Mouse (Mus musculus): ENCODE data around the gene Acap2.

DNA sequence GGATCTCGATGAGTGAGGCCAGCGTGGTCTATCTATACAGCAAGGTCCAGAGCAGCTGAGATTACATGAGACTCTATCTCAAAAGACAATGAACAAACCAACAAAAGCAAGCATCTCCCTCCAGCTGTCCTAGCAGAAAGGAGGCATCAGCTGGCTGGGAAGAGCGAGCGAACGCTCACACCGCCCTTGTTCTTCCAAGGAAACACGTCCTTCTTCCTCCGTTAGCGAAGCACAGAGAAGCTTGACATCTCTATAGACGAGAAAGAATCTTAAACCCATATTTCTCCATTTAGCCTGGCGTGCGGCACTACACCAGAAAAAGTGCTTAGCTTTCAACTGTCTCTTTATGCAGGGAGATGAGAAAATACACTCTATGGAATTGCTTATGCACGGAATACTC, 47.7 kb upstream of the Acap2 start:
- TF ChIP-seq CTCF (conservative IDR thresholded peaks at IDR 0.05; ENCODE audit: low read length) (no peak), POU5F1 (IDR thresholded peaks at IDR 0.05; ENCODE audit: borderline replicate concordance, low read length) (no peak)

Data from E14TG2a.4 (cell line).